Mouse (Mus musculus): ENCODE measurements around the gene E030018B13Rik.

Gene E030018B13Rik

GRCm38 (mm10) chr7:63938066-63938913 is 21.6 kb downstream of the E030018B13Rik start:
- peak in 1 of 2 experiments; percentile 85 for DNase-seq (ENCODE audit: low spot score in 2 of 2)

- peak; percentile 97 to 98 for DNase-seq (ENCODE audit: low spot score in 2 of 2)
These were observed 22.3 kb downstream of the E030018B13Rik start, which contains the start of gene Klf13 for GRCm38 (mm10) chr7:63938914-63939396. Klf13 (minus strand) TSS chr7:63938915.

GRCm38 (mm10) chr7:63939397-63939951 is 22.8 kb downstream of the E030018B13Rik start:
- DNase-seq (ENCODE audit: low spot score in 2 of 2), result peak; percentile 85 to 93

GRCm38 (mm10) chr7:63940321-63940720 is 23.7 kb downstream of the E030018B13Rik start:
- DNase-seq (ENCODE audit: low spot score in 2 of 2), result no peak

DNA sequence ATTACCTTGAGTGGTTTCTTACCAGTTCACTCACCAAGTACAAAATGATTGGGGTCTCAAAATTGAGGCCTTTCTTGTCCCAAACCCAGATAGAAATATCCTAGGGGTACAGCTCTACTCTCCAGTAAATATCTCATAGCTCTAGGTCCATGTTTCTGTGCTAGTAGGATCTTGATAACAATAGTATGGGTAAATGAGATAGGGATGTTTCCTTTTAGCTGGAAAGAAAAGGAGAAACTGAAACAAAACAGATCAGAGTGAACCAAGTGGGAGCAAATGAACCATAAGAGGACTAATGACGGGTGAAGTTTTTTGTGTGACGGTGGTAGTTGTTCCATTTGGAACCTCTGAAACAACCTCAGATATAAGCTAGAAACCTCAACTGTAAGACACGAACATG is 24.4 kb downstream of the E030018B13Rik start:
- DNase-seq (ENCODE audit: low spot score in 2 of 2), result no peak

- peak in 1 of 2 experiments; percentile 57 for DNase-seq (ENCODE audit: low spot score in 2 of 2)
These were observed 24.8 kb downstream of the E030018B13Rik start for GRCm38 (mm10) chr7:63941501-63941900.

DNA sequence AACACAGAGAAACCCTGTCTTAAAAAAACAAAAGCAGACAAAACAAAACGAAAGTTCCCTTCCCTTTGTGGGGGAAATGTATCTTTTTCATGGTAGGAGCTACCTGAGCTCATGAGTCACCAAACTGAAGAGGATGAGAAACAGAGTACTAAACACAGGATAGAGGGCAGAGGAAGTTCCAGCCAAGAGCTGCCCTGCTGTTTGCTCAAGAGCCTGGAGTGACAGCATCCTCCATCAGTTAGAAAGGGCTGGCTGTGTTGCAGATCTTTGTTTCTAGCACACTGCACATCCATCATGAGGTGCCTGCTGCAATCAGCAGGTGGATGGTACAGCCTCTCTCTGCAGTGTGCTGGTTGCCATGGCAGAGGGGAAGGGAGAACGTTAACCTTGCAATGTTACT is 27.3 kb downstream of the E030018B13Rik start:
- no peak for DNase-seq (ENCODE audit: low spot score in 2 of 2)

GRCm38 (mm10) chr7:63947514-63948487 is 31.1 kb downstream of the E030018B13Rik start:
- DNase-seq (ENCODE audit: low spot score in 2 of 2), result no peak

- no peak for DNase-seq (ENCODE audit: low spot score in 2 of 2)
These were observed 32.5 kb downstream of the E030018B13Rik start for GRCm38 (mm10) chr7:63949176-63949575.

DNA sequence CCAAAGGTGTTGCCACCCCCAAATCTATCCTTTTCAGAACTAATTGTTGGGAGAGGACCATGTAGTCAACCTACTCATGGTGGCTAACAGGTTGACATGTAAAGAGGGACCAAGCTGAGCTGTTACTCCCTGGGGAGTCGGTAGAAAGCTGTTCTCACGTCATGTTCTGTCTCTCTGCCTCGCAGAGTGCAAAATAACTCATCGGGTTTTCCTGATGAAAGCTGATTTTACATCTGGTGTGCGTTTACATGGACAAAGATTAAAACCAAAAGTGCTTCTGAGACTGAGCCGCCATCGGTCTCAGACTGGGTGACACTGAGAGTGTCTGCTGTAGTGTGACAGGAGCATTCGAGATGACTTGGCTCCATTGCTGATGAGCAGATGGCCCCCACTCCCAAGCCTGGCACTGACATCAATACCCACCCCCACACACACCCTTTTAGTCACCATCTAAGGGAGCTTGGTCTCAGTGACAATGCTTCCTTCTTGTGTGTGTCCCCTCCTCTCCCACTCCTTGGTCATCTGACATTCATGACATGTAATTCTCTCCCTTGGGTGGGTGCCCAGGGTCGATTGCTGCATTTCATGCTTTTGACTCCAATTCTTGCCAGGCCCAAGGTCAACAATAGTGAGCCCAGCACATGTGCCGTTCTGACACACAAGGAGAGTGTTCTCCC is 34.4 kb downstream of the E030018B13Rik start:
- DNase-seq (ENCODE audit: low spot score in 2 of 2), result no peak

DNA sequence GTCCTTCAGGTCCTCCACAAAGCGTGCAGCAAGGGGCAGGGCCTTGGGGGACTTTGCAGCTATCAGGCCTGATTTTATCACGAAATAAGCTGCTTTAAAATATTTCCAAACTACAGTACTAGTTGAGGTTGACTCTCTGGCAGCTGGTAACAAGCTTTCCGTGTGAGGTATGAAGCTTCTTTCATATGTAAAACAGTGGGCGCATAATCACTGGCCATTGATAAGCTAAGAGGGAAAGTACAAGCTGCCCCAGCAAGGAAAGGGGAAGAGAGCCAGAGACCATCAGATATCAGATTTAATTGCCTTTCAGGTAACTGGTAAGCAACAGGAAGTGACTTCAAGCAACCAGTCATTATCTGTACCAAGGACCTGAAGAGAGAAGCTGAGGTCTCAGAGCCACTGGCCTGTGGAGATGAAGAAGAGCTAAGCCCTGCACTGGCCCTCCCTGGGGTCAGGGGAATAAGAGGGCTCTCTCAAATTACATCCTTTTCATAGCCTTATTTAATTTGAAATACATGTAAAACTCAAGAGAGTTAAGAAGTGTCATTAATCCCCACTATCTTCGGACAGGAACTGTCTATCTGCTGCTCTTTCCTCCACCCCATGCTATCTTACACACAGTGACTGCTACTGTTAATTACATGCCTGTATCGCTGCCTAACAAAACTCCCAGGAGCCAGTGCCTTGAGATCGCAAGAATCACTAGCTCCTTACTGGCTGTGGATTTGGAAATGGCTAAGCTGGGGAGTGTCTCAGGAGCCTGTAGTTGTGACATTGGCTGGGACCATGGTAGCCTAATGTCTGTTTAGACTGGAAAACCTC is 35.6 kb downstream of the E030018B13Rik start:
- DNase-seq (ENCODE audit: low spot score in 2 of 2), result no peak

DNA sequence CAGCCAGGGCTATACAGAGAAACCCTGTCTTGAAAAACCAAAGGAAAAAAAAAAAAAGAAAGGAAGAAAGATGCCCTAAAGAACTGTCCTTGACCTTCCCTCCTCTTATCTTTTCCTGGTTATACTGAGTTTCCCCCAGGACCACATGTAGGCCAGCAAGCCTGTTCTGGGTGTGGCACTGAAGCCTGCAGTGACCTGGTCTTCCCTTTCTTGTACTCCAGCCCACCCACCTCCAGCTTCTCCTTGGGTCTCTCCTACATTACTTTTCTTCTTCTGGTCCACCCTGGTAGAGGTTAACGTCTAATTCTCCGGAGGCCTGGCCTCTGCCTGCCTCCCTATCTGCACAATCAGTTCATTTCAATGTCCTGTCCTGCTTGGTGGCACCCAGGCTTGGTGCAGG is 38.8 kb downstream of the E030018B13Rik start:
- DNase-seq (ENCODE audit: low spot score in 2 of 2), result no peak

- peak; percentile 66 to 73 for DNase-seq (ENCODE audit: low spot score in 2 of 2)
These were observed 39.6 kb downstream of the E030018B13Rik start for GRCm38 (mm10) chr7:63956138-63956823.

GRCm38 (mm10) chr7:63956981-63957713 is 40.5 kb downstream of the E030018B13Rik start:
- peak; percentile 17 to 62 for DNase-seq (ENCODE audit: low spot score in 2 of 2)

DNA sequence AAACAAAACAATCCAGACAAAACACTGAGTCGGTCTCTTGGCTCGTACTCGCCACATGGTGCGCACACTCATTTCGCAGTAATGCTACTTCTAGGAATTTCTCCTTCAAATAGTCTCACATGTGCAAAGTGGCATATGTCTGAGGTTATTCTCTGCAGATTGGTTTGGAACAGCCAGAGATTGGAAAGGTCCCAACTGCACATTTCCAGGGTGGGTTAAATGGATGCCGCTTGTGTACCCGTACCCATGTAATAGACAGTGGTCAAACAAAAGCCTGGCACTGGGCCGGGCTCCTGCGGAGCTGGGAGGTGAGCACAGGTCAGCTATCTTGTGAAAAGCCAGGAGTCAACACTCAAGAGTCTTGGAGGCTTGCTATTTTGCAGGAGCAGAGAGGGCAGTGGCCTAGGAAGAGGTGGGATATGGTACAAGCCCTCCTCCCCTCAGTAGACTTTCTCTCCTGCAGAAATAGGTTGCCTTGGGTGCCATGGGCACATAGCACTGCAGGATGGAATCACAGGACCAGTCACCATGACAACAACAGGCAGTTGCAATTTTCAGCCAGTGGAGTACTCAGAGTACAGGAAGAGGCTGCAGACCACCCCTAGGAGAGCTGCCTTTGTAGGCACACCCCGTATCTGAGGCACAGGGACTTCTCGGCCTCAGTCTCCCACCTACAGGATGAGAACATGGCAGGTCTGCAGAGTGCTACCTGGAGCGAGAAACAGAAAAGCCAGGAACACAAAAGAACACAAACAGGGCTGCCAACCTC is 41.4 kb downstream of the E030018B13Rik start:
- peak; percentile 11 to 60 for DNase-seq (ENCODE audit: low spot score in 2 of 2)

- peak in 1 of 2 experiments; percentile 9 for DNase-seq (ENCODE audit: low spot score in 2 of 2)
These were observed 47.0 kb downstream of the E030018B13Rik start for GRCm38 (mm10) chr7:63963632-63964031.

DNA sequence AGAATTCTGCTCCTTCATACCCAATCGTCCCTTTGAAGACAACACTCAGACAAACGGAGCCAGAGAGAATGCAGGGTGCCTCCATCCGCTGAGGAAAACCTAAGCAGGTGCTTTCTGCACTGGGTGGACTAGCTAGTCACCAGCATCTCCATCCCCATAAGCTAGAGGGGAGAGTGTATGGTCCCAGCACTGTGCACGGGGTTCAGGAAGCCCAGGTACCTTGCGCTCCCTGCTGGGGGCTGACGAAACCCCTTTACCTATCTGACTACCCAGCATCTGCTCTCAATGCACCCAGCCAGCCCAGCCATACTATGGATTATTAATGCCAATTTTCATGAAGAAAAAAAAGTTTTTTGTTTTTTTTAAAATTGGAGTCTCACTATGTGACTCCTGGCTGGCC is 47.5 kb downstream of the E030018B13Rik start:
- peak; percentile 10 to 59 for DNase-seq (ENCODE audit: low spot score in 2 of 2)

GRCm38 (mm10) chr7:63965135-63965534 is 48.5 kb downstream of the E030018B13Rik start:
- DNase-seq (ENCODE audit: low spot score in 2 of 2), result peak in 1 of 2 experiments; percentile 38

Data from spleen, postnatal 4 days (tissue).